Mouse (Mus musculus) ES-E14 (cell line): Measurements from ENCODE around the gene Ing3.

Experiments used
- CHD2 ChIP-seq: IDR thresholded peaks from 2 replicates; pipeline ENCODE4 v1.6.1; 2014; ENCODE audit warnings: mild to moderate bottlenecking, low read depth, low read length, inconsistent platforms
- HCFC1 ChIP-seq: IDR thresholded peaks from 2 replicates; pipeline ENCODE4 v1.6.1; 2012; ENCODE audit warnings: low read length, inconsistent platforms, borderline replicate concordance; ENCODE audit not compliant: insufficient read depth
- MAFK ChIP-seq: IDR thresholded peaks from 2 replicates; pipeline ENCODE4 v1.6.1; 2014; ENCODE audit warnings: mild to moderate bottlenecking, low read depth, low read length, inconsistent platforms; ENCODE audit not compliant: insufficient read depth
- ZC3H11A ChIP-seq: IDR thresholded peaks from 2 replicates; pipeline ENCODE4 v1.6.1; 2012; ENCODE audit warnings: low read depth, mild to moderate bottlenecking, inconsistent platforms, low read length, borderline replicate concordance

DNA sequence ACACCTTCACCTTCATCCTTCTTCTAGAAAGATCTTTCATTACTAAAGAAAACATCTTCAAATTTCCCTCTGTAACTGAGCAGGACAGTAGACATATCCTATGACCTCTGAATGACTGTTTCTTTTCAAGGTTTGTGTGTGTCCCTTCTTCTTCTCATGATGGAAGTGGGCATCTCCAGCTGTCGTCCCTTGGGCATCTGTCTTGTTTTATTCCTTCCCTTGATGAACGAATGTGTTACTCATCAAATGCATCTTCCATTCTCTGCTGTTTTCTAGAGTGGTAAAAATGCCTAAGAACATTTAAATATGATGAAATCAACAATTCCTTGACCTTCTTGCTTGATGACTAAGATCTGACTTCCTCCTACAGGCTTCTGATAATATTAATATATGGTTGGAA is 43.7 kb downstream of the Ing3 start:
- TF ChIP-seq HCFC1 (no peak), CHD2 (no peak), MAFK (no peak), ZC3H11A (no peak)
